Mouse (Mus musculus) ES-Bruce4 (cell line): ENCODE data around the gene 1700011L22Rik.

Experiments used
- CTCF ChIP-seq: IDR thresholded peaks from one replicate; pipeline ENCODE4 v1.8.1; 2011; ENCODE audit warnings: low read depth, low read length
- EP300 ChIP-seq: IDR thresholded peaks from 2 replicates; pipeline ENCODE4 v1.6.1; 2011; ENCODE audit warnings: low read depth, low read length; ENCODE audit not compliant: insufficient read depth
- POLR2A ChIP-seq: IDR thresholded peaks from one replicate; pipeline ENCODE4 v1.8.1; 2011; ENCODE audit warnings: low read length; ENCODE audit not compliant: insufficient read depth

DNA sequence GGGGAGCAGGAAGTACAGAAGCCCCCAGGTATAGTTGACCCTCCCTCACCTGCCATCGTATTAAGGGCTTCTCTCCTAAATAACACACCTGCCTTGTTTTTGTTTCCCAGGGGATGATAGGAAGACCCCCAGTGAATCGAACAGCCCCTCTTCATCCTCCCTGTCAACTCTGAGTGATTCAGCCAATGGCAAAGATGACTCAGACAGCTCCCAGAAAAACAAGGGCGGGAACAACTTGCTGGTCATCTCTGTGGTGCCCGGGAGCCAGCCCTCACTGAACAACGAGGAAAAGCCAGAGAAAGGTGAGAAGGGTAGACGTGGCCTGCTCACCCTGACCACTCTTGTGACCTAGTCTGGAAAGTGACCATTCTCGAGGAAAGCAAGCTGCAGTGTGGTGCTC lies 62.9 kb downstream of the 1700011L22Rik start:
- TF ChIP-seq CTCF (no peak), POLR2A (no peak), EP300 (no peak)
